Mouse (Mus musculus): ENCODE measurements around the gene Sufu. TPM values are rescaled to one million over a fixed set of nuclear protein-coding genes. Genes with fewer than 3 reads are reported as not detected.
A peak's percentile ranks its signal among the peaks of the same experiment; 100 is the strongest.

The Sufu gene
- polyA plus RNA-seq, 1 experiment from 2014 or later: 33.2 TPM

- 98% methylated on average over 2 of the region's 2 CpGs for WGBS
- ATAC-seq (ENCODE audit: low FRiP score): no peak
- no peak for DNase-seq (ENCODE audit: low spot score)
- H3K4me3 ChIP-seq (ENCODE audit: low read depth, low read length): no peak overlapping the region
- no peaks in the 10 kb centered on the region for H3K9me3 ChIP-seq (ENCODE audit: control insufficient read depth, low read length)
- no peak overlapping the region for H3K4me2 ChIP-seq (replicated peaks; ENCODE audit: low read depth, low read length)
- H3K27ac ChIP-seq (ENCODE audit: low read depth, low read length): no peak overlapping the region
- H3K27me3 ChIP-seq (ENCODE audit: control insufficient read depth, insufficient read depth, low read length): no peaks in the 10 kb centered on the region
- H3K36me3 ChIP-seq (ENCODE audit: control insufficient read depth, insufficient read depth, low read length): no peaks in the 10 kb centered on the region
- H3K9ac ChIP-seq (ENCODE audit: low read depth, low read length): no peak overlapping the region
- H3K4me1 ChIP-seq (replicated peaks; ENCODE audit: control insufficient read depth, insufficient read depth, low read length): no peaks in the 10 kb centered on the region
Observed at GRCm38 (mm10) chr19:46413969-46414368, 17.3 kb downstream of the Sufu start.

GRCm38 (mm10) chr19:46414486-46414885 lies 17.8 kb downstream of the Sufu start:
- Histone ChIP-seq H3K9me3 (ENCODE audit: control insufficient read depth, low read length) (no peaks in the 10 kb centered on the region), H3K27me3 (ENCODE audit: control insufficient read depth, insufficient read depth, low read length) (no peaks in the 10 kb centered on the region), H3K4me3 (ENCODE audit: low read depth, low read length) (no peak overlapping the region), H3K27ac (ENCODE audit: low read depth, low read length) (no peak overlapping the region), H3K4me2 (replicated peaks; ENCODE audit: low read depth, low read length) (no peak overlapping the region), H3K9ac (ENCODE audit: low read depth, low read length) (no peak overlapping the region), H3K36me3 (ENCODE audit: control insufficient read depth, insufficient read depth, low read length) (no peaks in the 10 kb centered on the region), H3K4me1 (replicated peaks; ENCODE audit: control insufficient read depth, insufficient read depth, low read length) (no peaks in the 10 kb centered on the region)
- DNase-seq (ENCODE audit: low spot score): no peak
- ATAC-seq (ENCODE audit: low FRiP score): no peak
- WGBS: 91% methylated on average over 8 of the region's 8 CpGs

- ATAC-seq (ENCODE audit: low FRiP score) (no peak), DNase-seq (ENCODE audit: low spot score) (no peak)
Observed at GRCm38 (mm10) chr19:46416276-46416675, 19.6 kb downstream of the Sufu start.

GRCm38 (mm10) chr19:46418051-46418450 lies 21.4 kb downstream of the Sufu start:
- 89% methylated on average over 4 of the region's 4 CpGs for WGBS

More at GRCm38 (mm10) chr19:46416276-46416675, 19.6 kb downstream of the Sufu start:
- H3K4me1 ChIP-seq (replicated peaks; ENCODE audit: control insufficient read depth, insufficient read depth, low read length): no peaks in the 10 kb centered on the region
- WGBS: 68% methylated on average over 9 of the region's 9 CpGs
- H3K9ac ChIP-seq (ENCODE audit: low read depth, low read length): no peak overlapping the region
- no peak overlapping the region for H3K27ac ChIP-seq (ENCODE audit: low read depth, low read length)
- no peak overlapping the region for H3K4me3 ChIP-seq (ENCODE audit: low read depth, low read length)
- no peaks in the 10 kb centered on the region for H3K27me3 ChIP-seq (ENCODE audit: control insufficient read depth, insufficient read depth, low read length)
- no peaks in the 10 kb centered on the region for H3K36me3 ChIP-seq (ENCODE audit: control insufficient read depth, insufficient read depth, low read length)
- no peaks in the 10 kb centered on the region for H3K9me3 ChIP-seq (ENCODE audit: control insufficient read depth, low read length)
- H3K4me2 ChIP-seq (replicated peaks; ENCODE audit: low read depth, low read length): no peak overlapping the region

GRCm38 (mm10) chr19:46420410-46420809 lies 23.7 kb downstream of the Sufu start:
- H3K4me2 ChIP-seq (replicated peaks; ENCODE audit: low read depth, low read length): no peak overlapping the region
- H3K9ac ChIP-seq (ENCODE audit: low read depth, low read length): no peak overlapping the region
- ATAC-seq (ENCODE audit: low FRiP score): no peak
- H3K9me3 ChIP-seq (ENCODE audit: control insufficient read depth, low read length): no peaks in the 10 kb centered on the region
- H3K27ac ChIP-seq (ENCODE audit: low read depth, low read length): no peak overlapping the region
- H3K36me3 ChIP-seq (ENCODE audit: control insufficient read depth, insufficient read depth, low read length): peaks cover under 1% of the 10 kb centered on the region; the same call in 1 of the 2 replicates
- no peak overlapping the region for H3K4me3 ChIP-seq (ENCODE audit: low read depth, low read length)
- 94% methylated on average over 7 of the region's 7 CpGs for WGBS
- H3K27me3 ChIP-seq (ENCODE audit: control insufficient read depth, insufficient read depth, low read length): no peaks in the 10 kb centered on the region
- DNase-seq (ENCODE audit: low spot score): no peak
- peaks cover 4% of the 10 kb centered on the region; the same call in 1 of the 2 replicates for H3K4me1 ChIP-seq (replicated peaks; ENCODE audit: control insufficient read depth, insufficient read depth, low read length)

More at GRCm38 (mm10) chr19:46418051-46418450, 21.4 kb downstream of the Sufu start:
- Histone ChIP-seq H3K9ac (ENCODE audit: low read depth, low read length) (no peak overlapping the region), H3K27ac (ENCODE audit: low read depth, low read length) (no peak overlapping the region), H3K4me1 (replicated peaks; ENCODE audit: control insufficient read depth, insufficient read depth, low read length) (peaks cover 4% of the 10 kb centered on the region; the same call in 1 of the 2 replicates), H3K4me3 (ENCODE audit: low read depth, low read length) (no peak overlapping the region), H3K4me2 (replicated peaks; ENCODE audit: low read depth, low read length) (no peak overlapping the region), H3K36me3 (ENCODE audit: control insufficient read depth, insufficient read depth, low read length) (no peaks in the 10 kb centered on the region), H3K9me3 (ENCODE audit: control insufficient read depth, low read length) (no peaks in the 10 kb centered on the region), H3K27me3 (ENCODE audit: control insufficient read depth, insufficient read depth, low read length) (no peaks in the 10 kb centered on the region)
- no peak for DNase-seq (ENCODE audit: low spot score)
- no peak for ATAC-seq (ENCODE audit: low FRiP score)

GRCm38 (mm10) chr19:46422384-46423338 lies 26.0 kb downstream of the Sufu start:
- Histone ChIP-seq H3K36me3 (ENCODE audit: control insufficient read depth, insufficient read depth, low read length) (peaks cover 3% of the 10 kb centered on the region; the same call in 1 of the 2 replicates), H3K4me2 (replicated peaks; ENCODE audit: low read depth, low read length) (no peak overlapping the region), H3K27ac (ENCODE audit: low read depth, low read length) (peak overlapping the region; percentile 19; the same call in 1 of the 2 replicates), H3K27me3 (ENCODE audit: control insufficient read depth, insufficient read depth, low read length) (no peaks in the 10 kb centered on the region), H3K9me3 (ENCODE audit: control insufficient read depth, low read length) (no peaks in the 10 kb centered on the region), H3K9ac (ENCODE audit: low read depth, low read length) (no peak overlapping the region), H3K4me1 (replicated peaks; ENCODE audit: control insufficient read depth, insufficient read depth, low read length) (peaks cover 4% of the 10 kb centered on the region; the same call in 1 of the 2 replicates), H3K4me3 (ENCODE audit: low read depth, low read length) (no peak overlapping the region)
- 41% methylated on average over 11 of the region's 11 CpGs for WGBS
- ATAC-seq (ENCODE audit: low FRiP score) (no peak), DNase-seq (ENCODE audit: low spot score) (peak; percentile 54)

- peaks cover 3% of the 10 kb centered on the region; the same call in 1 of the 2 replicates for H3K36me3 ChIP-seq (ENCODE audit: control insufficient read depth, insufficient read depth, low read length)
- ATAC-seq (ENCODE audit: low FRiP score) (no peak), DNase-seq (ENCODE audit: low spot score) (no peak)
- no peak overlapping the region for H3K27ac ChIP-seq (ENCODE audit: low read depth, low read length)
- no peaks in the 10 kb centered on the region for H3K9me3 ChIP-seq (ENCODE audit: control insufficient read depth, low read length)
- H3K4me3 ChIP-seq (ENCODE audit: low read depth, low read length): no peak overlapping the region
- H3K27me3 ChIP-seq (ENCODE audit: control insufficient read depth, insufficient read depth, low read length): no peaks in the 10 kb centered on the region
- no peak overlapping the region for H3K9ac ChIP-seq (ENCODE audit: low read depth, low read length)
- peaks cover 4% of the 10 kb centered on the region; the same call in 1 of the 2 replicates for H3K4me1 ChIP-seq (replicated peaks; ENCODE audit: control insufficient read depth, insufficient read depth, low read length)
- H3K4me2 ChIP-seq (replicated peaks; ENCODE audit: low read depth, low read length): no peak overlapping the region
- WGBS: 90% methylated on average over 8 of the region's 8 CpGs
Observed at GRCm38 (mm10) chr19:46425266-46425665, 28.6 kb downstream of the Sufu start.

GRCm38 (mm10) chr19:46426488-46426887 lies 29.8 kb downstream of the Sufu start:
- peaks cover 4% of the 10 kb centered on the region; the same call in 1 of the 2 replicates for H3K4me1 ChIP-seq (replicated peaks; ENCODE audit: control insufficient read depth, insufficient read depth, low read length)

More at GRCm38 (mm10) chr19:46426488-46426887, 29.8 kb downstream of the Sufu start:
- Histone ChIP-seq H3K27me3 (ENCODE audit: control insufficient read depth, insufficient read depth, low read length) (no peaks in the 10 kb centered on the region), H3K9me3 (ENCODE audit: control insufficient read depth, low read length) (no peaks in the 10 kb centered on the region), H3K36me3 (ENCODE audit: control insufficient read depth, insufficient read depth, low read length) (peaks cover 3% of the 10 kb centered on the region; the same call in 1 of the 2 replicates), H3K4me3 (ENCODE audit: low read depth, low read length) (no peak overlapping the region), H3K9ac (ENCODE audit: low read depth, low read length) (no peak overlapping the region), H3K27ac (ENCODE audit: low read depth, low read length) (no peak overlapping the region), H3K4me2 (replicated peaks; ENCODE audit: low read depth, low read length) (no peak overlapping the region)
- ATAC-seq (ENCODE audit: low FRiP score) (no peak), DNase-seq (ENCODE audit: low spot score) (no peak)
- 80% methylated on average over 12 of the region's 12 CpGs for WGBS

Measured in hindbrain, embryonic 11.5 days (tissue).